Mouse (Mus musculus) adrenal gland, adult 10 weeks (tissue): Measurements from ENCODE around the gene Castor1. TPM values are rescaled to one million over a fixed set of nuclear protein-coding genes. Genes with fewer than 3 reads are reported as not detected.

ENCODE experiments used
- polyA plus RNA-seq: library from polyadenylated mRNA; stranded (reverse); fragments of 350-450 nt; fragmentation: Illumina TruSeq; extraction: RNeasy Lipid Tissue Mini Kit (QIAGEN cat#74804); gene quantifications from one replicate; pipeline ENCODE4 v1.2.3, GENCODE M21; 2014; ENCODE audit warnings: low read depth, low replicate concordance

Gene Castor1
- polyA plus RNA-seq = not detected

DNA sequence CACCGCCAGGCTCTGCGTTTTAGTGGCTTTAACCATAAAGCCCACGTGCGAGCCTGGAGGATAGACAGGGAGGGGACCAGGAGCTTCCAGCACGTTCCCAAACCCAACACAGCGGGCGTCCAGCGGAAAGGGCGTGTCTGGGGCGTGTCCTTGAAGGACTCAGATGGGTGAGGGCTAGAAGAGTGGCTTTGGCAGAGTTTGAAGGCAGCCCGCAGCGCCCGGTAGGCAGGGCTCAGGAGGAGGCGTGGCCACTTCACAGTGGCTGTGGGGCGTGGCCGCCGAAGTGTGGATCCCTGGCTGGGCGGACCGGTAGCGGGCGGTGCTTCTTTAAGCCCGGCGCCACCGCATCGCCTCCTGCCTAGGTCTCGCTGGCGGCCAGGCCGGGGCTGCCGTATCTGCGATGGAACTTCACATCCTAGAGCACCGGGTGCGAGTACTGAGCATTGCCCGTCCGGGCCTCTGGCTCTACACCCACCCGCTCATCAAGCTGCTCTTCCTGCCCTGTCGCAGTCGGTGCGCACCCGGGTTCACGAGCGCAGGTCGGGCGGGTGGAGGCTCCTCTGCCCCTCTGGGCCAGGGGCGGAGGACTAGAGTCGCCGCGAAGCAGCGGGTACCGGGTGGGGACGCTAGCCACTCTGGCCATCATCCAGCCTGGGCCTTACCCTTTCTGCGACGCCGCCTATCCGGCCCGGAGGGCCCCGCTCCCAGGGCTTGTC is at the start of gene Castor1:
Gene Castor1 (plus strand): TSS at position 312 of the 716 bp plus-strand sequence.

DNA sequence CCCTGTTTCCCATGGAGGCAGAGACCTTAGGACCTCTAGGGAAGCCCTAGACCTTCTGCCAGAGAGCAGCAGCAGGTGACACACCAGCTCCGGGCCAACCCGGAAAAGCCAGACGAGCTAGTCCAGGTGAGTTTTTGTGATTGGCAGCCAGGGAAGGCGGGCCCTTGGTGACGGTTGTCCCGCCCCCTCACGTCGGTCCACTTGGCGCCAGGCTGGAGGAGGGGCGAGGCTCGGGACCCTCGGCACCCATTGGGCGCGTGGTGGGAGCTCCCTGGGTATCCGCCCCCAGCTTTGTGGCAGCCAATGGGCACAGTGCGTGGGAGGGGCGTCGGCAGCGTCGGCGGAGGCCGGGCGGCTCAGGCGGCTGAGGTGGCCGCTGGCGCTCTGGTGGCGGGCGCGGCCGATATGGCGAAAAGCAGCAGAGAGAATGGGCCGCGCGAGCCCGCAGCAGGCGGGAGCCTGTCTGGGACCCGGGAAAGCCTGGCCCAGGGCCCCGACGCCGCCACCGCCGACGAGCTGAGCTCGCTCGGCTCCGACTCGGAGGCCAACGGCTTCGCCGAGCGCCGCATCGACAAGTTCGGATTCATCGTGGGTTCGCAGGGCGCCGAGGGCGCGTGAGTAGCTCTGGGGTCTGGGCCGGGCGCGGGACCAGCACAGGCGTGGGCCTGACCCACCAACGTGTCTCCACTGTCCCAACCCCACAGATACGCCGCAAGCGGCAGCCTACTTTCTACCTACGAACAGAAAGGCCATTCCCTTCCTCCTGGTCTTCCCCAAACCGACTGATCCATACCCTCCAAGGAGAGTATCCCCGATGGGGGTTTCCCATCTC is 31.3 kb upstream of the Castor1 start, which contains the start of gene Tbc1d10a:
Gene Tbc1d10a (plus strand): TSS at position 304 of the 832 bp plus-strand sequence.

DNA sequence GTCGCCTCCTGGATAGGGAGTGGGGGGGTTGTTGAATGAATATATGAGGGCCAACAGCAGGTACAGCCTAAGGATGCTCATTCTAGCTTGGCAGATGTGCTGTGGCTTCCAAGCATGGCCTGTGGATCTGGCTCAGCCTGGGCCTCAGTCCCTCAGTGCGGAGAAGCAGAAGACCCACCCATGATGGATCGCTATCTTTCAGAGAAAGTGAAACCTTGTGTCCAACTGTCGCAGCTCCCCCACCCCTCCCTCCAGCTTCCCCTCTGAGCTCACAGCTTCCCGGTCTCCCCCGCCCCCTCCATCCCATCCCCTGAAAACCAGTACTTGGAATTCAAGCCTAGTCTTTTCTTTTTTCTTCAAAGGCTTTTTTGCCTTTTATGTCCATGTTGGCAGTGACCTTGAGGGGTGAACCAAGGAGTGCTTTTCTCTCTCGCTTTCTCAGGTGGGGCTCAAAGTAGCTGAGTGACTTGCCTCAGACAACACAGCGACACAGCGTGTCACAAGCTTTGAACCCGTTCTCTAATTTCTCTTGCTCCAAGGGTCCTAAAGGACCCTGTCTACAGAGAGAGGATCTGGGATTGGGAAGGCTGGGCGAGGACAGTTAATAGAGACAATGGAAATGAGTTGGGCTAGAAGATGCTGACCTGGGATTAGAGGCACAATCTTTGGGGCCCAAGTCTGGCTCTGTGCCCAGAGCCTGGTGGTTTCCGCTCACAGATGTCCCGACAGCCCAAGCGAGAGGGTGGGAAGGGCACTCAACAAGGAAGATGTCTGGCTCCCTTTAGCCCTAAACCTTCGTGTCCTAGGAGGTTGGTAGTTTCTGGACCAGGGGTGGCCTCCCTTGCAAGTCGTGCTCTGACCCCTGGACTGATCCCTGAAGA is 17.9 kb downstream of the Castor1 start, which contains the start of gene Osm:
Gene Osm (plus strand): TSS at position 756 of the 881 bp plus-strand sequence.

DNA sequence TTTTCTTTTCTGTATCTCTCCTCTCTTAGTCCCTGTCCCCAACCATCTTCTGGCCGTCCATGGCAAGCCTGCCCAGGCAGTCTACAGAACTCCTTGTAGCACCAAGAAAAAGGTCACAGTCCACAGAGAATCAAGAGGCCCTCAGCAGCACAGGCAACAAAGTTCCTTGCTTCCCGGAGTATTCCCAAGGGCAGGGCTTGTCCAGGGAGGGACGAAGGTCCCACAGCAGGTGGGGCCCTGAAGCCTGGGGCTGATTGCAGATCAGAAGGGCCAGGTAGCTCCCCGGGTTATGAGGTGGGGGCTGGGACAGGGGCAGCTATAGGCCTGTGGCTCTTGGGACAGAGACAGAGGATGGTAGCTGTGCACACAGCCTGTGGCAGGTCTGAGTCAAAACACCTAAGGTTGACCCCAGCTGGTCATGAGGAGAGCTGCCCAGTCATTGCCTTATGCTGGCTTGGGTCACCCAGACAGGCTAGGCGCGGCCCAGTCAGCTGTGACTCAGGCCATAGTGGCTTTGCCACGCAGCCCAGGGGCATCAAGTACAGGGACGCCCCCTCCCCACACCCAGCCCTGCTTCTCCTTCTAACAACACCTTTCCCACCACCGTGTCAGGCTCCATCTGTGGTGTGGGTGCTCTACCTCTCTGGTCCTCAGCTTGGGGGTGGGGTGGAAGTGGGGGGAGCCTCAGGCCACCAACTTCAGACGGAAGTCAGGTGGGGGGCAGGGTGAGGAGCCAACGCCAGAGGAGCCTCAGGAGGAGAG is 39.0 kb downstream of the Castor1 start, which contains the start of gene Lif:
Gene Lif (plus strand): TSS at position 712 of the 762 bp plus-strand sequence.

Other genes with a start within 250 kb of the Castor1 start
- gene 4930556J24Rik, start 241.4 kb upstream of the Castor1 start, polyA plus RNA-seq = not detected
- not detected for gene Gal3st1, start 234.6 kb upstream of the Castor1 start, polyA plus RNA-seq
- gene Sec14l4, start 186.8 kb upstream of the Castor1 start, polyA plus RNA-seq = 0.47 TPM
- not detected for gene Sec14l3, start 153.4 kb upstream of the Castor1 start, polyA plus RNA-seq
- gene Mtfp1, start 122.8 kb upstream of the Castor1 start, polyA plus RNA-seq = 6.5 TPM
- gene Sec14l2, start 94.8 kb upstream of the Castor1 start, polyA plus RNA-seq = 0.82 TPM
- 4.8 TPM for gene Rnf215, start 83.0 kb upstream of the Castor1 start, polyA plus RNA-seq
- 4.5 TPM for gene Ccdc157, start 57.9 kb upstream of the Castor1 start, polyA plus RNA-seq
- gene Sf3a1, start 57.9 kb upstream of the Castor1 start, polyA plus RNA-seq = 17.6 TPM
- not detected for gene Tbc1d10a, start 31.4 kb upstream of the Castor1 start, polyA plus RNA-seq
- gene Osm, start 18.2 kb downstream of the Castor1 start, polyA plus RNA-seq = not detected
- gene Lif, start 39.3 kb downstream of the Castor1 start, polyA plus RNA-seq = not detected
- gene Hormad2, start 222.9 kb downstream of the Castor1 start, polyA plus RNA-seq = not detected